ENCODE assay signal across 8 mouse cellular contexts in genomic region chr13:56613366-56613998, GRCm38 (mm10). TPM values are rescaled to one million over a fixed set of nuclear protein-coding genes. Genes with fewer than 3 reads are reported as not detected.
A peak's percentile ranks its signal among the peaks of the same experiment; 100 is the strongest.
DNase-seq lines count a peak whose midpoint lies in the region; ATAC-seq and TF ChIP-seq lines count a peak whose summit lies in the region.

No protein-coding gene starts in this region.

- no peak overlapping the region for H3K9ac ChIP-seq in forebrain, embryonic 16.5 days (replicated peaks; ENCODE audit: low read depth, low read length)

- peaks cover 14% of the 10 kb centered on the region for H3K27me3 ChIP-seq in forebrain, embryonic 16.5 days (replicated peaks; ENCODE audit: control insufficient read depth, insufficient read depth, low read length)
- no peaks in the 10 kb centered on the region for H3K27me3 ChIP-seq in myocyte (ENCODE audit: control insufficient read depth, insufficient read depth, insufficient read length)

- peaks cover 25% of the 10 kb centered on the region for H3K4me1 ChIP-seq in forebrain, embryonic 16.5 days (replicated peaks; ENCODE audit: control insufficient read depth, insufficient read depth, low read length)

- peak; percentile 74 for ATAC-seq in forebrain, embryonic 16.5 days

- H3K9me3 ChIP-seq in forebrain, embryonic 16.5 days (ENCODE audit: control insufficient read depth, low read length), result no peaks in the 10 kb centered on the region

- H3K36me3 ChIP-seq in forebrain, embryonic 16.5 days (ENCODE audit: control insufficient read depth, insufficient read depth), result no peaks in the 10 kb centered on the region
- no peaks in the 10 kb centered on the region for H3K36me3 ChIP-seq in myocyte (ENCODE audit: control insufficient read depth, insufficient read depth)

- H3K27ac ChIP-seq in forebrain, embryonic 16.5 days (ENCODE audit: low read length), result no peak overlapping the region

- no peak for TF ChIP-seq POLR2A in myocyte (IDR thresholded peaks at IDR 0.05; ENCODE audit: insufficient read length, low read depth)

- no peaks in the 10 kb centered on the region for H3K79me2 ChIP-seq in myocyte (ENCODE audit: control insufficient read depth, insufficient read depth)

- no peak overlapping the region for H3K4me2 ChIP-seq in forebrain, embryonic 16.5 days (ENCODE audit: low read length)
- H3K4me2 ChIP-seq in myocyte (ENCODE audit: low read depth), result no peak overlapping the region

- H3ac ChIP-seq in myocyte (ENCODE audit: control insufficient read depth, insufficient read length), result no peak overlapping the region

- no peak overlapping the region for H3K4me3 ChIP-seq in forebrain, embryonic 16.5 days (replicated peaks; ENCODE audit: low read length)
- no peak overlapping the region for H3K4me3 ChIP-seq in myocyte

- DNase-seq in kidney, postnatal 10 days, result peak; percentile 50
- DNase-seq in kidney, adult 18-20 months, result no peak
- peak; percentile 91 for DNase-seq in adipocyte (ENCODE audit: low spot score)
- DNase-seq in heart, postnatal 4 days, result peak; percentile 56
- DNase-seq in left cerebral cortex, adult 9 months (ENCODE audit: low spot score in 2 of 2), result no peak
- DNase-seq in thymus, postnatal 10 days (ENCODE audit: low spot score in 2 of 2), result no peak

- 53% methylated on average over 9 of the region's 9 CpGs for WGBS in forebrain, embryonic 16.5 days

TF ChIP-seq in myocyte, 11 proteins besides CTCF, POLR2A, EP300 and RAD21:
- TF ChIP-seq MYOD1 (IDR thresholded peaks at IDR 0.05; ENCODE audit: control insufficient read depth in 1 of 3, insufficient read length in 2 of 3, low read depth in 2 of 3) (peak; percentile 51 to 89 (median 72)), MYOG (IDR thresholded peaks at IDR 0.05; ENCODE audit: control insufficient read depth in 1 of 3, insufficient read depth in 1 of 3, insufficient read length in 2 of 3, low read depth in 2 of 3) (peak; percentile 56 to 91 (median 72)), MAX (IDR thresholded peaks at IDR 0.05; ENCODE audit: low read depth) (no peak)

RNA-seq across cellular contexts. Expression of gene Tgfbi, which starts 4.2 kb away (rescaled TPM):
- polyA plus RNA-seq in forebrain, embryonic 16.5 days (2015; fragmentation: Nextera tagmentation; extraction: Ambion mirVana), result 3.8 and 4.7 TPM in 2 replicates
- total RNA-seq in heart, postnatal 4 days (2021), result 10 to 100 TPM; 20.0 to 24.1 TPM
- polyA plus RNA-seq in myocyte (2012; fragmentation: generic; extraction: Trizol), result 1.8 TPM

Comparison
In these comparisons a context has a peak if more than half of its experiments do, and no peak if none do; other contexts are left out.
1. DNase-seq: peak in kidney, postnatal 10 days (single experiment), adipocyte (single experiment) and heart, postnatal 4 days (single experiment); none in kidney, adult 18-20 months (single experiment), left cerebral cortex, adult 9 months (0 of 2) and thymus, postnatal 10 days (0 of 2).